Mouse (Mus musculus) cerebellum, adult 2 months (tissue): ENCODE results near the gene Fxr2. TPM values are rescaled to one million over a fixed set of nuclear protein-coding genes. Genes with fewer than 3 reads are reported as not detected.
A peak's percentile ranks its signal among the peaks of the same experiment; 100 is the strongest.
"Not testable (repeated sequence)": the region's sequence is repeated elsewhere in the genome, so short reads cannot be mapped to it uniquely, and the experiment has no call there.

Experiments
- DNase-seq, 2 experiments: peaks; one replicate each; pipeline ENCODE4 v3.0.0; 2021
- H3K27ac ChIP-seq: fragments of 200-500 bp; 2 replicates; pipeline ENCODE4 v1.5.1; 2012; ENCODE audit warnings: low read length, control low read depth, inconsistent platforms; ENCODE audit not compliant: insufficient read depth
- H3K27me3 ChIP-seq: fragments of 200-500 bp; 2 replicates; pipeline ENCODE4 v1.6.1; 2012; ENCODE audit warnings: inconsistent platforms, mild to moderate bottlenecking, low read length, moderate library complexity; ENCODE audit not compliant: control insufficient read depth, insufficient read depth
- H3K4me1 ChIP-seq: fragments of 200-500 bp; 2 replicates; pipeline ENCODE4 v1.6.1; 2011; ENCODE audit warnings: low read length; ENCODE audit not compliant: control insufficient read depth, insufficient read depth
- H3K4me3 ChIP-seq: fragments of 200-500 bp; replicated peaks from 2 replicates; pipeline ENCODE3; 2011; ENCODE audit warnings: mild to moderate bottlenecking, low read depth, low read length, control low read depth; ENCODE audit not compliant: insufficient read depth
- CTCF ChIP-seq: fragments of 200-500 bp; IDR thresholded peaks from 2 replicates; pipeline ENCODE4 v1.5.1; 2011; ENCODE audit warnings: low read depth, mild to moderate bottlenecking, control low read depth, low read length, moderate library complexity, borderline replicate concordance; ENCODE audit not compliant: insufficient read depth
- POLR2A ChIP-seq: fragments of 200-500 bp; IDR thresholded peaks from 2 replicates; pipeline ENCODE4 v1.6.1; 2011; ENCODE audit warnings: low read length, control low read depth, borderline replicate concordance; ENCODE audit not compliant: insufficient read depth
- WGBS: fragments of 180-500 bp; shearing (Covaris S2); methylation state at CpG from one replicate; pipeline ENCODE4 v1.1.7; 2018; 5-methylcytosine and 5-hydroxymethylcytosine counted together
- polyA plus RNA-seq: library from polyadenylated mRNA; depleted of rRNA; stranded (reverse); fragments of >200 nt; gene quantifications from 2 replicates; pipeline ENCODE4 v1.2.3, GENCODE M21; 2012; rRNA removed

Fxr2 gene
- polyA plus RNA-seq, 1 experiment = 176 TPM

DNA sequence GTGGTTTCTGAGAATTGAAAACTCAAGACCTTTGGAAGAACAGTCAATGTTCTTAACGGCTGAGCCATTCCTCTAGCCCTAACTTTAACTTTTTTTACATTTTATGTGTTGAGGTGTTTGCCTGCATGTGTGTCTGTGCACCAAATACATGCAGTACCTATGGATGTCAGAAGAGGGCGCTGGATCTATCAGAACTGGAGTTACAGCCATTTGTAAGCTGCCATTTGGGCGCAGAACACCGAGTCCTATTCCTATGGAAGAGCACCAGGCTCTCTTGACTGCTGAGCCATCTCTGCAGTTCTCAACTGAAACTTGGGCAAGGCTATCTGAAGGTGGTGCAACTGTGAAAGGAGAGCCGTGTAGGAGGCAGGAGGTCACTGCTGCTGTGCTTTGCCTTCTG is 65.8 kb downstream of the Fxr2 start:
- DNase-seq = no peak
- TF ChIP-seq CTCF (peak; percentile 26; the same call in 1 of the 2 replicates), POLR2A (no peak)
- WGBS = 71% methylated on average over 5 of the region's 5 CpGs
- Histone ChIP-seq H3K4me3 (no peak overlapping the region), H3K4me1 (peaks cover 5% of the 10 kb centered on the region; the same call in 1 of the 2 replicates), H3K27ac (no peak overlapping the region), H3K27me3 (no peaks in the 10 kb centered on the region)

DNA sequence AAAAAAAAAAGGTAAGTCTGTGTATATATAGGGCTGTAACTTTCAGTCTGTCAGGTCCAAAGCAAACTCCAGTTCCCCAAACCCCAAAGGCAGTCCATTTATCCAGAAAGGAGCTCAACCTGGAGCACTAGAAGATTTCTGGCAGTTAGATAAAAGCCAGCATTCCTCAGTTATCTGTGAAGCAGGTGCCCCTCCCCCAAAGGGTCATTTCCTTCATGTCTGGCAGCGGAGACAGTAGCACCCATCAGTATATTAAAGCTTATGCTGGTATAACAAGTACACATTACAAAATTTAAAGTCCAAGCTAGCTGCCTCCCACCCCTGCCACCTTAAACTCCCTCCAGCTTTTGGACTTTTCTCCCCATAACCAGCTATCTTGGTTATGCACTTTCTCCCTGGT is 66.8 kb downstream of the Fxr2 start:
- WGBS = 77% methylated on average over 1 of the region's 1 CpGs
- H3K4me1 ChIP-seq = peaks cover 5% of the 10 kb centered on the region; the same call in 1 of the 2 replicates
- no peak for DNase-seq
- H3K27ac ChIP-seq = no peak overlapping the region
- H3K27me3 ChIP-seq = no peaks in the 10 kb centered on the region
- TF ChIP-seq CTCF (no peak), POLR2A (no peak)
- H3K4me3 ChIP-seq = no peak overlapping the region

DNA sequence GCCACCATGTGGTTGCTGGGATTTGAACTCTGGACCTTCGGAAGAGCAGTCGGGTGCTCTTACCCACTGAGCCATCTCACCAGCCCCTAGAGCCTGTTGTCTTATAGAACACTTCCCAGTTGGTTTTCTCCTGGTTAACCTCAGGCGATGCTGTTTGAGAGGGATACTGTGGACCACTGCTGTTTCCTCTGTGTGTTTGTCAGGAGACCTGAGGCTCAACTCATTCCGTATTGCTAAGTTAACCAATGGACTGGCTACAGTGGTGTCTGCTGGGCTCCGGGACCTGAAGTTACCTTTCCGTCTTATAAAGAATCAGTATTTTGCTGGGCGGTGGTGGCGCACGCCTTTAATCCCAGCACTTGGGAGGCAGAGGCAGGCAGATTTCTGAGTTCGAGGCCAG is 70.1 kb downstream of the Fxr2 start:
- DNase-seq, H3K27me3 ChIP-seq, H3K4me3 ChIP-seq, H3K27ac ChIP-seq: not testable (repeated sequence)
- WGBS = 95% methylated on average over 10 of the region's 10 CpGs
- peaks cover 12% of the 10 kb centered on the region; the same call in 1 of the 2 replicates for H3K4me1 ChIP-seq

Other genes with a start within 250 kb of the Fxr2 start
- gene Naa38, start 237.5 kb upstream of the Fxr2 start, polyA plus RNA-seq = 193 and 200 TPM in 2 replicates
- 40.2 and 41.9 TPM in 2 replicates for gene Cyb5d1, start 237.4 kb upstream of the Fxr2 start, polyA plus RNA-seq
- gene Tmem88, start 234.8 kb upstream of the Fxr2 start, polyA plus RNA-seq = 5.7 and 6.0 TPM in 2 replicates
- gene Kdm6b, start 219.3 kb upstream of the Fxr2 start, polyA plus RNA-seq = 14.0 and 16.5 TPM in 2 replicates
- gene Dnah2, start 83.9 kb upstream of the Fxr2 start, polyA plus RNA-seq = 0.55 and 0.69 TPM in 2 replicates
- 84.8 and 104 TPM in 2 replicates for gene Efnb3, start 72.8 kb upstream of the Fxr2 start, polyA plus RNA-seq
- gene Wrap53, start 52.7 kb upstream of the Fxr2 start, polyA plus RNA-seq = 18.6 and 18.8 TPM in 2 replicates
- 34.7 and 35.6 TPM in 2 replicates for gene Trp53, start 52.6 kb upstream of the Fxr2 start, polyA plus RNA-seq
- 890 and 950 TPM in 2 replicates for gene Atp1b2, start 27.0 kb upstream of the Fxr2 start, polyA plus RNA-seq
- 0.11 TPM in 2 replicates for gene Shbg, start 15.1 kb upstream of the Fxr2 start, polyA plus RNA-seq
- gene Sat2, start 11.0 kb upstream of the Fxr2 start, polyA plus RNA-seq = 32.4 and 33.5 TPM in 2 replicates
- gene Sox15, start 22.3 kb downstream of the Fxr2 start, polyA plus RNA-seq = not detected in 2 replicates
- 115 and 120 TPM in 2 replicates for gene Mpdu1, start 29.7 kb downstream of the Fxr2 start, polyA plus RNA-seq
- gene Cd68, start 33.2 kb downstream of the Fxr2 start, polyA plus RNA-seq = 3.7 and 4.5 TPM in 2 replicates
- gene Eif4a1, start 39.4 kb downstream of the Fxr2 start, polyA plus RNA-seq = 316 and 321 TPM in 2 replicates
- 110 and 152 TPM in 2 replicates for gene Senp3, start 49.1 kb downstream of the Fxr2 start, polyA plus RNA-seq
- 4.8 and 4.9 TPM in 2 replicates for gene Tnfsf13, start 52.8 kb downstream of the Fxr2 start, polyA plus RNA-seq
- 31.2 and 35.3 TPM in 2 replicates for gene Tnfsf12, start 62.9 kb downstream of the Fxr2 start, polyA plus RNA-seq
- 3.3 and 4.2 TPM in 2 replicates for gene Tnfsfm13, start 63.1 kb downstream of the Fxr2 start, polyA plus RNA-seq
- gene Polr2a, start 125.6 kb downstream of the Fxr2 start, polyA plus RNA-seq = 35.3 and 42.3 TPM in 2 replicates
- gene Slc35g3, start 129.0 kb downstream of the Fxr2 start, polyA plus RNA-seq = not detected in 2 replicates
- gene Zbtb4, start 132.9 kb downstream of the Fxr2 start, polyA plus RNA-seq = 69.8 and 71.1 TPM in 2 replicates
- gene Chrnb1, start 163.0 kb downstream of the Fxr2 start, polyA plus RNA-seq = 1.6 and 2.9 TPM in 2 replicates
- gene Fgf11, start 168.9 kb downstream of the Fxr2 start, polyA plus RNA-seq = 47.0 and 49.4 TPM in 2 replicates
- 0.28 and 0.36 TPM in 2 replicates for gene Tmem102, start 172.6 kb downstream of the Fxr2 start, polyA plus RNA-seq
- not detected in 2 replicates for gene Gm39566, start 182.3 kb downstream of the Fxr2 start, polyA plus RNA-seq
- gene Spem2, start 185.5 kb downstream of the Fxr2 start, polyA plus RNA-seq = not detected in 2 replicates
- gene Spem1, start 189.2 kb downstream of the Fxr2 start, polyA plus RNA-seq = 1.4 TPM in 2 replicates
- 116 and 122 TPM in 2 replicates for gene Nlgn2, start 204.8 kb downstream of the Fxr2 start, polyA plus RNA-seq
- gene Tmem256, start 205.5 kb downstream of the Fxr2 start, polyA plus RNA-seq = 200 and 210 TPM in 2 replicates
- 34.2 and 36.9 TPM in 2 replicates for gene Plscr3, start 213.4 kb downstream of the Fxr2 start, polyA plus RNA-seq
- 0.21 and 0.39 TPM in 2 replicates for gene Tnk1, start 225.7 kb downstream of the Fxr2 start, polyA plus RNA-seq
- not detected in 2 replicates for gene Tmem95, start 245.0 kb downstream of the Fxr2 start, polyA plus RNA-seq
- gene Kctd11, start 248.4 kb downstream of the Fxr2 start, polyA plus RNA-seq = 1.9 and 2.2 TPM in 2 replicates